Mouse (Mus musculus): ENCODE measurements around the gene Fam98c. TPM values are rescaled to one million over a fixed set of nuclear protein-coding genes. Genes with fewer than 3 reads are reported as not detected.

Gene Fam98c
- polyA plus RNA-seq, 1 experiment from 2014 or later = 25.8 TPM

DNA sequence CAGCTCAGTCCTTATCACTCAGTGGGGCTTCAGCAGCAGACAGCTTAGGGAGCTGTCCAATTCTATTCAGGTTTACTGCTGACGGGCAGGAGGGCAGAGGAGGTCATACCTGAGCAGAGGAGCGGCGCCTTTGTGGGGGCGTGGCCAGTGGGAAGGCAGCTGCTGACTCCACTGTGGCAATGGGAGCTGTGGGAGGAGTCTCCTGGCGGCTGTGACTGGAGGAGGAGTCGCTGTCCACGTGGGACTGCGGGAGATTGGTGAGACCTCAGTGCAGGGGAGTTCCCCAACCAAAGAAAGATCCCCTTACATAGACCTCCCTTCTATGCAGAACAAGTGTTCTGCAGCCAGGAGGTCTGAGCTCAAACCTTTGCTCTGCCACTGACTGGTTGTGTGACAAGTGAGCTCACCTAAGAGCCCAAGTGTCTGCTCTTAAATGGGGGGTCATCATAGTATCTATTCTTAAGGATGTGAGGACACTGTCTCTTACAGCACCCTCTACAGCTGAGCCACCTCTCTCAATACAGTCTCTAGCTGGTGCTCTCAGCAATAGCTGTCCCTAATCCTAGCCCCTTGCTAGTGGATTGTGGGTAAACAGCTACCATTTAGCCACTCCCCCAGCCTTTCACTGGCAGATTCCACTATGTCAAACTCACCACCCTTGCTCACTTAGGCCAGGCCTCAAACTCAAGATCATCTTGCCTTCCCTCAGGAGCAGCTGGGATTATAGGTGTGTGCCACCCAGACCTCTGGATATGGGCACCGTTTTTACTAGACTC lies 6.9 kb upstream of the Fam98c start:
- Histone ChIP-seq H3K36me3 (replicated peaks; ENCODE audit: control insufficient read depth, insufficient read depth) (peaks cover 33% of the 10 kb centered on the region), H3K4me1 (replicated peaks; ENCODE audit: control insufficient read depth, insufficient read depth, low read length) (peaks cover 4% of the 10 kb centered on the region), H3K27me3 (ENCODE audit: control insufficient read depth, insufficient read depth, low read length) (0 out of 2 replicates have a peak, but pooled peaks cover 5% of the 10 kb centered on the region), H3K9me3 (ENCODE audit: control insufficient read depth, low read length) (no peaks in the 10 kb centered on the region), H3K4me2 (replicated peaks) (no peak overlapping the region), H3K27ac (no peak overlapping the region), H3K9ac (no peak overlapping the region), H3K4me3 (replicated peaks; ENCODE audit: low read length) (no peak overlapping the region)
- no peak for DNase-seq (ENCODE audit: low spot score)
- WGBS = 26% methylated on average over 9 of the region's 9 CpGs
- ATAC-seq (ENCODE audit: low FRiP score) = no peak

- no peaks in the 10 kb centered on the region for H3K9me3 ChIP-seq (ENCODE audit: control insufficient read depth, low read length)
- H3K4me1 ChIP-seq (replicated peaks; ENCODE audit: control insufficient read depth, insufficient read depth, low read length) = no peaks in the 10 kb centered on the region
- H3K4me3 ChIP-seq (replicated peaks; ENCODE audit: low read length) = no peak overlapping the region
- H3K27me3 ChIP-seq (ENCODE audit: control insufficient read depth, insufficient read depth, low read length) = 0 out of 2 replicates have a peak, but pooled peaks cover 5% of the 10 kb centered on the region
- no peak overlapping the region for H3K4me2 ChIP-seq (replicated peaks)
- ATAC-seq (ENCODE audit: low FRiP score) (no peak), DNase-seq (ENCODE audit: low spot score) (no peak)
- 80% methylated on average over 5 of the region's 5 CpGs for WGBS
- H3K27ac ChIP-seq = no peak overlapping the region
- H3K9ac ChIP-seq = no peak overlapping the region
- peaks cover 33% of the 10 kb centered on the region for H3K36me3 ChIP-seq (replicated peaks; ENCODE audit: control insufficient read depth, insufficient read depth)
These were observed 6.3 kb upstream of the Fam98c start for GRCm38 (mm10) chr7:29162294-29162693.

GRCm38 (mm10) chr7:29158264-29158663 lies 2.2 kb upstream of the Fam98c start:
- 0% methylated on average over 5 of the region's 5 CpGs for WGBS
- Histone ChIP-seq H3K4me3 (replicated peaks; ENCODE audit: low read length) (no peak overlapping the region), H3K27ac (no peak overlapping the region), H3K27me3 (ENCODE audit: control insufficient read depth, insufficient read depth, low read length) (0 out of 2 replicates have a peak, but pooled peaks cover 5% of the 10 kb centered on the region), H3K4me1 (replicated peaks; ENCODE audit: control insufficient read depth, insufficient read depth, low read length) (0 out of 2 replicates have a peak, but pooled peaks cover 5% of the 10 kb centered on the region), H3K36me3 (replicated peaks; ENCODE audit: control insufficient read depth, insufficient read depth) (peaks cover 18% of the 10 kb centered on the region), H3K9ac (no peak overlapping the region), H3K9me3 (ENCODE audit: control insufficient read depth, low read length) (no peaks in the 10 kb centered on the region; the same call in 1 of the 2 replicates), H3K4me2 (replicated peaks) (no peak overlapping the region)
- ATAC-seq (ENCODE audit: low FRiP score) = no peak
- no peak for DNase-seq (ENCODE audit: low spot score)

DNA sequence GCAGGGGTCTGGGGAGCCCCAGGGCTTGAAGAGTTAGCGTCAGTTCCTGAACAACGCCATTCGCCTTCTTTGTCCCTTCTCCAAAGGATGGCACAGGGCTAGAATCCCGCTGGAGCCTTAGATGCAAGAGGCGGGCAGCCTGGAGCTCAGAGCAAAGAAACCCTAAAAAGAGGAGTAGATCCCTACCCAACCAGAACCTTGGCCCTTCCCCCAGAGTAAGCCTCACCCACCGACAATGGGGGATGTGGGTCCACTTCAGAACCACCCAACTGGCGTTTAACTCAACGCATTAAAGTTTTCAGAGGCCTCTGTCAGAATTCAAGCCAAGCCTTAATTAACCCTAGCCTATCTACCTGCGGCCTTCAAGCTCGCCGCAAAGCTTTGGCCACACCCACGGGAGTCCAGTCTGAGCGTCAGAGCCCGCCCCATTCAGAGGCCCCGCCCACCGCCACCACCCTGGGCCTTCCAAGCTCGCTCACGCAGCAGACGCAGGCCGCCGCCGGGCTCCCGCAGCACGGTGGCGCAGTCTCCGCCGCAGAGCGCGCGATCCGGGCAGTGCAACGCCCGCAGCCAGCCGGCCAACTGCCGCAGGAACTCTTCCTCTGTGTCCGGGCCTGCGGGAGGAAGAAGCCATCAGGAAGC lies 717 bp downstream of the Fam98c start:
- Histone ChIP-seq H3K27ac (peak overlapping the region; percentile 89), H3K4me3 (replicated peaks; ENCODE audit: low read length) (peak overlapping the region; percentile 82), H3K27me3 (ENCODE audit: control insufficient read depth, insufficient read depth, low read length) (0 out of 2 replicates have a peak, but pooled peaks cover 5% of the 10 kb centered on the region), H3K9ac (peak overlapping the region; percentile 81), H3K4me2 (replicated peaks) (peak overlapping the region; percentile 90), H3K4me1 (replicated peaks; ENCODE audit: control insufficient read depth, insufficient read depth, low read length) (0 out of 2 replicates have a peak, but pooled peaks cover 5% of the 10 kb centered on the region), H3K9me3 (ENCODE audit: control insufficient read depth, low read length) (no peaks in the 10 kb centered on the region; the same call in 1 of the 2 replicates), H3K36me3 (replicated peaks; ENCODE audit: control insufficient read depth, insufficient read depth) (no peaks in the 10 kb centered on the region)
- ATAC-seq (ENCODE audit: low FRiP score) (peak; percentile 90), DNase-seq (ENCODE audit: low spot score) (peak; percentile 86)
- 7% methylated on average over 37 of the region's 37 CpGs for WGBS

DNA sequence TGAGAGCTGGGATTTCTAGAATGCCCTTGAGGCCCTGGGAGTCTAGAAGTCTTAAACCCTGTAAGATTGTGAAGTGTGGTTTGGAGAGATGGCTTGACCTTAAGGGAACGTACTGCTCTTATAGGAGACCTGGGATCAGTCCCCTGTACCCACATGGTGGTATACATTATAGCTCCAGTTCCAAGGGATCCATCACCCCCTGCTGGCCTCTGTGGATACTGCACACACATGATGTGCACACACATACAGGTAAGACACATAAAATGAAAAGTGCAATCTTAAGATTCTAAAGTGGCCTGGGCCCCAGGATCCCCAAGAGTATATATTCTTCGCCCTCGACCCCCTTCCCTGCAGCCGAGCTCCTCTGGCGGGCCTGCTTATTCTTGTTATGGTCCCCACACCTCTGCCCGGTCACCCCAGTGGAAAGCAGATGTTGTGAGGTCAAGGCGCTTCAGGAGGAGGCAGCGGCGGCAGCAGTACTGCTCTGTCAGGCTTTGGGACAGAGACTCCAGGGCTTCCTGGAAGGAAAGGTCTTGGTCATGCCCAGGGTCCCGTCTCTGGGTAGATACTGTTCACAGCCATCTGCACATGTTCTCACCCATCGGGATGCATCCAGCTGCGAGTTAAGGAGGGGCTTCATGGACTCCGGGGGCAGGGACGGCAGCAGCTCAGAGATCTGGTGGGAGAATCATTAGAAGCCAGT lies 1.9 kb downstream of the Fam98c start:
- DNase-seq (ENCODE audit: low spot score) (no peak), ATAC-seq (ENCODE audit: low FRiP score) (no peak)
- Histone ChIP-seq H3K4me3 (replicated peaks; ENCODE audit: low read length) (no peak overlapping the region), H3K9me3 (ENCODE audit: control insufficient read depth, low read length) (no peaks in the 10 kb centered on the region; the same call in 1 of the 2 replicates), H3K4me1 (replicated peaks; ENCODE audit: control insufficient read depth, insufficient read depth, low read length) (0 out of 2 replicates have a peak, but pooled peaks cover 5% of the 10 kb centered on the region), H3K9ac (no peak overlapping the region), H3K36me3 (replicated peaks; ENCODE audit: control insufficient read depth, insufficient read depth) (no peaks in the 10 kb centered on the region), H3K27ac (no peak overlapping the region), H3K27me3 (ENCODE audit: control insufficient read depth, insufficient read depth, low read length) (0 out of 2 replicates have a peak, but pooled peaks cover 5% of the 10 kb centered on the region), H3K4me2 (replicated peaks) (no peak overlapping the region)
- 96% methylated on average over 14 of the region's 14 CpGs for WGBS

DNA sequence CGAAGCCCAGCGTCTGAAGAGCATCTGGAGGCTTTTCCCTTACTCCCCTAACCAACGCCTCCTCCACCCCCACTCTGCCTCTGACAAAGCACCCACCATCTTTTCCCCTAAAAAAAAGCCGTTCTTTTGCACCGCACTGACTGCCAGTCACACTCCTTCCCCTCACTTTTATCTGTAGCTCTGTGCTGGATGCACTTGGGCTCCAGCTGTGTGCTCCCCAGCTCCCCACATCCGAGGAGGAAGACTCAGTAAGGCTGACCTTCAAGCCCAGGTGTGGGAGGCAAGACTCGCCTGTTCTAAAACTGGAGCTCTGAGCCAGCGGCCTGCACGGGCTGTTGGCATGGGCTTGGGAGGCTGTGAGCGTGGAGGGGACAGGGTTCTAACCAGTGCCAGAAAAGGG lies 4.5 kb downstream of the Fam98c start:
- Histone ChIP-seq H3K4me2 (replicated peaks) (no peak overlapping the region), H3K4me1 (replicated peaks; ENCODE audit: control insufficient read depth, insufficient read depth, low read length) (0 out of 2 replicates have a peak, but pooled peaks cover 5% of the 10 kb centered on the region), H3K27me3 (ENCODE audit: control insufficient read depth, insufficient read depth, low read length) (no peaks in the 10 kb centered on the region), H3K9me3 (ENCODE audit: control insufficient read depth, low read length) (no peaks in the 10 kb centered on the region; the same call in 1 of the 2 replicates), H3K36me3 (replicated peaks; ENCODE audit: control insufficient read depth, insufficient read depth) (no peaks in the 10 kb centered on the region), H3K27ac (no peak overlapping the region), H3K9ac (no peak overlapping the region), H3K4me3 (replicated peaks; ENCODE audit: low read length) (no peak overlapping the region)
- DNase-seq (ENCODE audit: low spot score) (no peak), ATAC-seq (ENCODE audit: low FRiP score) (no peak)
- 67% methylated on average over 10 of the region's 10 CpGs for WGBS

- Histone ChIP-seq H3K9me3 (ENCODE audit: control insufficient read depth, low read length) (no peaks in the 10 kb centered on the region), H3K27ac (no peak overlapping the region), H3K4me1 (replicated peaks; ENCODE audit: control insufficient read depth, insufficient read depth, low read length) (no peaks in the 10 kb centered on the region), H3K27me3 (ENCODE audit: control insufficient read depth, insufficient read depth, low read length) (no peaks in the 10 kb centered on the region), H3K36me3 (replicated peaks; ENCODE audit: control insufficient read depth, insufficient read depth) (no peaks in the 10 kb centered on the region), H3K4me2 (replicated peaks) (no peak overlapping the region), H3K9ac (no peak overlapping the region), H3K4me3 (replicated peaks; ENCODE audit: low read length) (no peak overlapping the region)
- no peak for ATAC-seq (ENCODE audit: low FRiP score)
- WGBS = 85% methylated on average over 15 of the region's 15 CpGs
- DNase-seq (ENCODE audit: low spot score) = no peak
These were observed 7.3 kb downstream of the Fam98c start for GRCm38 (mm10) chr7:29148771-29149170.

- Histone ChIP-seq H3K4me2 (replicated peaks) (no peak overlapping the region), H3K9me3 (ENCODE audit: control insufficient read depth, low read length) (no peaks in the 10 kb centered on the region), H3K4me3 (replicated peaks; ENCODE audit: low read length) (no peak overlapping the region), H3K9ac (no peak overlapping the region), H3K27ac (no peak overlapping the region), H3K36me3 (replicated peaks; ENCODE audit: control insufficient read depth, insufficient read depth) (no peaks in the 10 kb centered on the region), H3K4me1 (replicated peaks; ENCODE audit: control insufficient read depth, insufficient read depth, low read length) (no peaks in the 10 kb centered on the region), H3K27me3 (ENCODE audit: control insufficient read depth, insufficient read depth, low read length) (no peaks in the 10 kb centered on the region)
- DNase-seq (ENCODE audit: low spot score) (no peak), ATAC-seq (ENCODE audit: low FRiP score) (no peak)
- WGBS = 88% methylated on average over 7 of the region's 7 CpGs
These were observed 9.2 kb downstream of the Fam98c start for GRCm38 (mm10) chr7:29146625-29147367.
